In the genomic region with DNA sequence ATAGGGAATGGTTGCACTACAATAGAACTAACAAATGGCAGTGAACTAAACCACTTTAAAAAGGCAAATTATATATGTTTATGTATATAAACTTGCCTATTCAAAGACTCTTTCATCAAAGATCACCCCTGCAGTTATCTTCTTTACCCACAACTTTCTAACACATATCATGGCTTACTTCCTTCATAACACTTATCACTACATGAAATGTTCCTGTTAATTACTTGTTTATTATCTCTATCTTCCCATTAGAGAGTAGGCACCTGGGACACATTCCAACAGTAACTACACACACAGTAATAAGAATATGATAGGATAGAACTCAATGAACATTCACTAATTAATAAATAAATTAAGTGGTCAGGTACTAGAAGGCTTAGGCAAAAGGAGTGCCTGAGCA, we compare ENCODE assay signal across 21 mouse cellular contexts. TPM values are rescaled to one million over a fixed set of nuclear protein-coding genes. Genes with fewer than 3 reads are reported as not detected.
DNase-seq lines count a peak whose midpoint lies in the region; ATAC-seq and TF ChIP-seq lines count a peak whose summit lies in the region.
"Had no signal": no experiment of that assay in that cellular context is flagged by ENCODE, and none has a peak within 500 bp of the region (broad histone marks: within the 10 kb centered on the region; RNA-seq: fewer than 3 reads in every experiment).

No protein-coding gene starts in this region.

- ATAC-seq in neural tube, embryonic 14.5 days (ENCODE audit: low read depth) = peak; percentile 49; the same call in 1 of the 2 replicates
- no peak for ATAC-seq in neural tube, embryonic 15.5 days (ENCODE audit: low FRiP score)
- ATAC-seq in megakaryocyte-erythroid progenitor cell, adult 5-6 weeks (replicated peaks; ENCODE audit: low FRiP score, low TSS enrichment, poor library complexity, severe bottlenecking) = peak; percentile 48
- ATAC-seq: activated CD4-positive, CD25-positive, alpha-beta regulatory T cell, adult 4 months; CD4-positive, CD25-positive, alpha-beta regulatory T cell, adult 4 months; Patski had no signal

- no peak overlapping the region for H3K27ac ChIP-seq in neural tube, embryonic 14.5 days (ENCODE audit: low read depth, low read length)
- no peak overlapping the region for H3K27ac ChIP-seq in neural tube, embryonic 15.5 days (replicated peaks)
- H3K27ac ChIP-seq in MEL (ENCODE audit: control insufficient read depth, low read depth, low read length) = peak overlapping the region; percentile 66; the same call in 1 of the 2 replicates

- no peaks in the 10 kb centered on the region for H3K4me1 ChIP-seq in neural tube, embryonic 14.5 days (ENCODE audit: control insufficient read depth, insufficient read depth, low read length)
- no peaks in the 10 kb centered on the region for H3K4me1 ChIP-seq in neural tube, embryonic 15.5 days
- H3K4me1 ChIP-seq in MEL (ENCODE audit: control insufficient read depth in 1 of 2, insufficient read depth in 2 of 2, low read length in 2 of 2) = peaks cover 2 to 13% of the 10 kb centered on the region in 2 experiments

- H3K27me3 ChIP-seq in neural tube, embryonic 14.5 days (ENCODE audit: control insufficient read depth, insufficient read depth, low read length) = no peaks in the 10 kb centered on the region
- no peaks in the 10 kb centered on the region for H3K27me3 ChIP-seq in neural tube, embryonic 15.5 days (replicated peaks)
- H3K27me3 ChIP-seq in MEL (ENCODE audit: control insufficient read depth in 1 of 2, insufficient read depth in 2 of 2, low read length in 2 of 2) = no peaks in the 10 kb centered on the region
- H3K27me3 ChIP-seq: CH12.LX, Patski had no signal

- H3K36me3 ChIP-seq in neural tube, embryonic 14.5 days (ENCODE audit: control insufficient read depth, insufficient read depth, low read length) = no peaks in the 10 kb centered on the region
- no peaks in the 10 kb centered on the region for H3K36me3 ChIP-seq in neural tube, embryonic 15.5 days
- H3K36me3 ChIP-seq in MEL (ENCODE audit: control insufficient read depth in 1 of 2, insufficient read depth in 2 of 2, low read length in 2 of 2) = peaks cover 0 to 19% of the 10 kb centered on the region in 2 experiments; a peak in 2 of 4 replicates
- H3K36me3 ChIP-seq: G1E had no signal

- no peak for TF ChIP-seq CTCF in MEL (IDR thresholded peaks at IDR 0.05 in 2 of 3, conservative IDR thresholded peaks at IDR 0.05 in 1 of 3; ENCODE audit: control insufficient read depth in 1 of 3, insufficient read depth in 1 of 3, low read depth in 2 of 3, low read length in 3 of 3, poor library complexity in 1 of 3, severe bottlenecking in 1 of 3)

- no peak for TF ChIP-seq POLR2A in MEL (IDR thresholded peaks at IDR 0.05; ENCODE audit: control insufficient read depth in 1 of 2, insufficient read depth in 1 of 2, low read depth in 1 of 2, low read length in 2 of 2, poor library complexity in 1 of 2)

- H3K4me3 ChIP-seq in neural tube, embryonic 14.5 days (ENCODE audit: low read depth, low read length) = no peak overlapping the region
- no peak overlapping the region for H3K4me3 ChIP-seq in neural tube, embryonic 15.5 days (replicated peaks)
- H3K4me3 ChIP-seq in MEL (ENCODE audit: control insufficient read depth in 1 of 2, insufficient read depth in 1 of 2, low read depth in 2 of 2, low read length in 2 of 2) = no peak overlapping the region

- TF ChIP-seq EP300 in MEL (IDR thresholded peaks at IDR 0.05; ENCODE audit: low read depth in 1 of 2, low read length in 2 of 2) = peak; percentile 74 to 85

- DNase-seq in MEL (ENCODE audit: low read depth, low spot score) = no peak
- DNase-seq in kidney, postnatal 36 days = no peak
- DNase-seq in kidney, adult 18-20 months = no peak
- DNase-seq: adrenal gland, adult 2 months; adrenal gland, adult 8-10 months; adrenal gland, postnatal 10 days; adrenal gland, postnatal 14 days; adrenal gland, postnatal 25 days; adrenal gland, postnatal 36 days; cerebellum, adult 11 months; cerebellum, adult 11-12 months; cerebellum, adult 18-20 months; cerebellum, adult 2 months had no signal

- no peak overlapping the region for H3K4me2 ChIP-seq in neural tube, embryonic 14.5 days (ENCODE audit: low read depth, low read length)
- no peak overlapping the region for H3K4me2 ChIP-seq in neural tube, embryonic 15.5 days

- no peak overlapping the region for H3K9ac ChIP-seq in neural tube, embryonic 14.5 days (replicated peaks; ENCODE audit: low read depth, low read length)
- no peak overlapping the region for H3K9ac ChIP-seq in neural tube, embryonic 15.5 days (replicated peaks)
- H3K9ac ChIP-seq in MEL (ENCODE audit: control insufficient read depth, low read depth, low read length, poor library complexity, severe bottlenecking) = no peak overlapping the region

- no peak for TF ChIP-seq RAD21 in MEL (IDR thresholded peaks at IDR 0.05; ENCODE audit: low read depth, low read length)

- H3K79me2 ChIP-seq in MEL (ENCODE audit: control insufficient read depth, insufficient read depth, low read length, poor library complexity) = no peaks in the 10 kb centered on the region

- H3K9me3 ChIP-seq in neural tube, embryonic 14.5 days (ENCODE audit: control insufficient read depth, low read length) = no peaks in the 10 kb centered on the region
- H3K9me3 ChIP-seq in neural tube, embryonic 15.5 days (replicated peaks) = no peaks in the 10 kb centered on the region
- no peaks in the 10 kb centered on the region for H3K9me3 ChIP-seq in MEL (replicated peaks; ENCODE audit: insufficient read depth, low read length)
- H3K9me3 ChIP-seq: G1E had no signal

TF ChIP-seq in MEL, 35 proteins besides CTCF, POLR2A, EP300 and RAD21:
- TF ChIP-seq MYB (IDR thresholded peaks at IDR 0.05; ENCODE audit: low read depth, low read length) = peak; percentile 26; the same call in 1 of the 2 replicates
- TF ChIP-seq MAX (IDR thresholded peaks at IDR 0.05; ENCODE audit: low read length) = no peak
- TF ChIP-seq TAL1 (IDR thresholded peaks at IDR 0.05; ENCODE audit: low read length) = 0 out of 2 replicates have a peak, but pooled peaks have one; percentile 5
- 0 out of 2 replicates have a peak, but pooled peaks have one; percentile 35 for TF ChIP-seq MAFK (IDR thresholded peaks at IDR 0.05; ENCODE audit: borderline replicate concordance, low read depth, low read length)
- no peak for TF ChIP-seq USF1 (IDR thresholded peaks at IDR 0.05; ENCODE audit: low read depth, low read length)
- TF ChIP-seq ZMIZ1 (IDR thresholded peaks at IDR 0.05; ENCODE audit: low read depth, low read length) = no peak
- TF ChIP-seq ETS1 (IDR thresholded peaks at IDR 0.05; ENCODE audit: low read depth, low read length) = peak; percentile 38; the same call in 1 of the 2 replicates
- TF ChIP-seq TCF12 (IDR thresholded peaks at IDR 0.05; ENCODE audit: low read depth, low read length) = peak; percentile 84
- TF ChIP-seq USF2 (IDR thresholded peaks at IDR 0.05; ENCODE audit: borderline replicate concordance in 1 of 2, insufficient read depth in 1 of 2, low read depth in 1 of 2, low read length in 2 of 2) = no peak
- peak; percentile 66 for TF ChIP-seq RCOR1 (IDR thresholded peaks at IDR 0.05; ENCODE audit: low read depth, low read length)
- no peak for TF ChIP-seq TBP (IDR thresholded peaks at IDR 0.05; ENCODE audit: low read depth, low read length)
- TF ChIP-seq ZKSCAN1 (IDR thresholded peaks at IDR 0.05; ENCODE audit: low read depth, low read length) = no peak
- no peak for TF ChIP-seq CHD1 (IDR thresholded peaks at IDR 0.05; ENCODE audit: low read depth, low read length)
- peak; percentile 66 for TF ChIP-seq GATA1 (IDR thresholded peaks at IDR 0.05; ENCODE audit: low read depth, low read length)

RNA-seq across cellular contexts. Expression of gene Akt3, which starts 21.8 kb away (rescaled TPM):
- 24.0 and 26.7 TPM in 2 replicates for polyA plus RNA-seq in neural tube, embryonic 14.5 days (2014; fragmentation: Nextera tagmentation; extraction: Ambion mirVana)
- polyA plus RNA-seq in neural tube, embryonic 15.5 days (2015; fragmentation: Nextera tagmentation; extraction: Ambion mirVana) = 14.8 and 16.9 TPM in 2 replicates
- total RNA-seq in MEL (2012; rRNA removed) = 3.2 and 3.5 TPM in 2 replicates
- 1 to 10 TPM in 1 of 2 experiments, not detected in 1; 6.2 TPM for polyA plus RNA-seq in MEL (2012; ENCODE audit: insufficient read depth in 1 of 2, insufficient read length in 2 of 2, low read depth in 1 of 2, low replicate concordance in 2 of 2, missing spikeins in 1 of 2)
- total RNA-seq in megakaryocyte-erythroid progenitor cell, adult 5-6 weeks (2014; fragmentation: Nextera tagmentation) = 9.5 and 12.6 TPM in 2 replicates
- total RNA-seq in megakaryocyte-erythroid progenitor cell, adult 5-6 weeks (2017) = 22.6 and 23.7 TPM in 2 replicates
- polyA plus RNA-seq: G1E had no signal
